Mouse (Mus musculus) heart, embryonic 13.5 days (tissue): ENCODE measurements around the gene Colca2. TPM values are rescaled to one million over a fixed set of nuclear protein-coding genes. Genes with fewer than 3 reads are reported as not detected.
A peak's percentile ranks its signal among the peaks of the same experiment; 100 is the strongest.

ENCODE experiments used
- ATAC-seq: fragments of 200-750 bp; cut with Nextera tagmentation; 2 replicates; pipeline ENCODE4 v1.8.0; 2017; ENCODE audit warnings: moderate TSS enrichment; ENCODE audit not compliant: insufficient number of reproducible peaks, low FRiP score, low TSS enrichment; ENCODE audit errors: extremely low read depth
- H3K27ac ChIP-seq: fragments of 300-500 bp; sonication (generic); replicated peaks from 2 replicates; pipeline ENCODE4 v1.5.1; 2015; ENCODE audit warnings: moderate library complexity, mild to moderate bottlenecking, inconsistent platforms
- H3K27me3 ChIP-seq: fragments of 300-500 bp; sonication (generic); replicated peaks from 2 replicates; pipeline ENCODE4 v1.6.1; 2015; ENCODE audit warnings: mild to moderate bottlenecking, inconsistent platforms
- H3K36me3 ChIP-seq: fragments of 300-500 bp; sonication (generic); 2 replicates; pipeline ENCODE4 v1.6.1; 2015; ENCODE audit warnings: mild to moderate bottlenecking, inconsistent platforms
- H3K4me1 ChIP-seq: fragments of 300-500 bp; sonication (generic); 2 replicates; pipeline ENCODE4 v1.6.1; 2015; ENCODE audit warnings: inconsistent platforms
- H3K4me2 ChIP-seq: fragments of 300-500 bp; sonication (generic); 2 replicates; pipeline ENCODE4 v1.6.1; 2015; ENCODE audit warnings: inconsistent platforms, mild to moderate bottlenecking, moderate library complexity
- H3K4me3 ChIP-seq: fragments of 300-500 bp; sonication (generic); 2 replicates; pipeline ENCODE4 v1.5.1; 2015; ENCODE audit warnings: moderate library complexity, mild to moderate bottlenecking, inconsistent platforms
- H3K9ac ChIP-seq: fragments of 300-500 bp; sonication (generic); 2 replicates; pipeline ENCODE4 v1.6.1; 2015; ENCODE audit warnings: inconsistent platforms, mild to moderate bottlenecking, moderate library complexity
- H3K9me3 ChIP-seq: fragments of 300-500 bp; sonication (generic); 2 replicates; pipeline ENCODE4 v1.6.1; 2016; ENCODE audit warnings: inconsistent platforms
- WGBS: fragments of 180-500 bp; shearing (Covaris S2); methylation state at CpG from one replicate; pipeline ENCODE4 v1.1.7; 2015; ENCODE audit warnings: mixed read lengths; 5-methylcytosine and 5-hydroxymethylcytosine counted together
- polyA plus RNA-seq: library from polyadenylated mRNA; unstranded; fragments of >200 nt; fragmentation: Nextera tagmentation; extraction: Ambion mirVana; gene quantifications from 2 replicates; pipeline ENCODE4 v1.2.1, GENCODE M21; 2015

The Colca2 gene
- polyA plus RNA-seq, 1 experiment from 2014 or later, result 3.4 TPM

DNA sequence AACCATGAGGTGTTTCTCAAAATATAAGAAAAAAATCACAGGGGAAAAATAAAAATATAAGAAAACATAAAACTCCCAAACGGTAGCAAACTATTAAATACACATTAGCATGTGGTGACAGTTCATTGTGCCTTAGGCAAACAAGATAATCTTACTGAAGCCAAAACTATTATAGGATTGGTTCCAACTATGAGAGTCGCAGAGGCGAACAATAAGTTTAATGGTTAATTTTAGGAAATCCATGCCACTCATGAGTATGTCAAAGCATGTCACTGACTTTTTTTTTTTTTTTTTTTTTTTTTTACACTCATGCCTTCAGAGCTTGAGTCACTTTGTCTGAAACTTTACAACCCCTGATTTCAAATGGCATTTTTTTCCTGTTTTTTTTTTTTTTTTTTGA is 28.0 kb upstream of the Colca2 start:
- no peak overlapping the region for H3K9ac ChIP-seq
- H3K4me2 ChIP-seq, result no peak overlapping the region
- H3K4me1 ChIP-seq, result no peaks in the 10 kb centered on the region
- WGBS, result 90% methylated on average over 3 of the region's 3 CpGs
- no peak for ATAC-seq
- no peak overlapping the region for H3K27ac ChIP-seq
- no peaks in the 10 kb centered on the region for H3K27me3 ChIP-seq
- no peak overlapping the region for H3K4me3 ChIP-seq
- H3K9me3 ChIP-seq, result no peaks in the 10 kb centered on the region
- no peaks in the 10 kb centered on the region for H3K36me3 ChIP-seq

DNA sequence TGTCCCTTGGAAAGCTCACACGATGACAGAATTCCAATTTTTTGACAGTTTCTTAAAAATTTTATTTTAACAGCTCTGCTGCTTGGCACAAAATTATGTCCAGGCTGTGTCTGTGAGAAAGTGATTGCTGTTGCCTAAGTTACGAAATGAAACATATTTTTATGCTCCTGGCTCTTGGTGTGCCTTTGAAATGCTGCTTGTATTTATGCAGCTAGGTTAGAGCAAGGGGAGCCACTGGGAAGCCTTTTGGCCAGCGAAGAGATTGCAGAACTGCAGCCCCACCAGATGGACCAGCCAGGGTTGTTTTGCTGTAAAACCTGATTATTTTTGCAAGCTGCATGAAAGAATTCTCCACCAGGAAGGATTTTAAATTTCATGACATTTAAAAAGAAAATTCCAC is 26.8 kb upstream of the Colca2 start:
- Histone ChIP-seq H3K9me3 (no peaks in the 10 kb centered on the region), H3K27me3 (no peaks in the 10 kb centered on the region), H3K27ac (no peak overlapping the region), H3K4me2 (no peak overlapping the region), H3K4me1 (no peaks in the 10 kb centered on the region), H3K4me3 (no peak overlapping the region), H3K9ac (no peak overlapping the region), H3K36me3 (no peaks in the 10 kb centered on the region)
- no peak for ATAC-seq
- WGBS, result 72% methylated on average over 3 of the region's 3 CpGs

DNA sequence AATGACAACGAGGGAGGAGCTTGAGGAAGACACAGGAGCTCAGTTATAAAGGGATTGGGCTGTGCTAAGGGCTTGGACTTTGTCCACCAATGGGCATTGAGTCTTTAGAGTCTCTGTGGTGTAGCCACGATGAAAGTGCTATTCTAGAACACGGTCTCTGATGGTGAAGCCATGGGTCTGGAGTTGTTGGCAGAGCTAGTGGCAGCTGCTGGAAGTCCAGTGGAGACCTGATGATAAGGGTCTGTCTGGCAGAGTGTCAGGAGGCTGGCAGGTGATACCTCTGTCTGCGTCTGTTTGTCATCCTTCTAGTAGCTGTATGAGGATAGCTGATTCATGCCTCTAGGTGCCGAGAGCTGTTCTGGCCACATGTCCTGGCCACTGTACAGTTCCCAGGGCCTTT is 25.6 kb upstream of the Colca2 start:
- Histone ChIP-seq H3K36me3 (no peaks in the 10 kb centered on the region), H3K27me3 (no peaks in the 10 kb centered on the region), H3K4me3 (no peak overlapping the region), H3K9me3 (no peaks in the 10 kb centered on the region), H3K27ac (no peak overlapping the region), H3K9ac (no peak overlapping the region), H3K4me2 (no peak overlapping the region), H3K4me1 (no peaks in the 10 kb centered on the region)
- no peak for ATAC-seq
- WGBS, result 51% methylated on average over 5 of the region's 5 CpGs

DNA sequence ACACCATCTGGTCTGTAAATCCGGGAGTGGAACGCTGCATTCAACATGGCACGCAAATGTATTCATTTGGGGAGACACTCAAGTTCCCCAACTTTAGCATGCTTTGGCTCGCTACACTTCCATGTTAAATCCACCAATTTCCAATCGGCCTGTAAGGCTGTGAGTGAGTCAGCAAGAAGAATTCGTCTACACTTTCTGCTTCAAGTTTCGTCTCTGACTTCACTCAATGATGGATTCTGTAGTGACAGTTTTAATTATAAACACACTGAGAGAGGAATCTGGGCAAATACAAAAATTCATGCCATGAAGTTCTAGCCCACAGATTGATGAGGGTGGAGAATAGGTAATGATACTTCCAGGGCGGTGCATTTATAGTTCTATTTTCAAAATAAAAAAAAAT is 15.2 kb upstream of the Colca2 start:
- H3K27ac ChIP-seq, result no peak overlapping the region
- H3K9me3 ChIP-seq, result no peaks in the 10 kb centered on the region
- 0 out of 2 replicates have a peak, but pooled peaks cover 3% of the 10 kb centered on the region for H3K4me1 ChIP-seq
- no peak for ATAC-seq
- no peak overlapping the region for H3K4me2 ChIP-seq
- no peaks in the 10 kb centered on the region for H3K27me3 ChIP-seq
- no peak overlapping the region for H3K4me3 ChIP-seq
- H3K36me3 ChIP-seq, result no peaks in the 10 kb centered on the region
- WGBS, result 71% methylated on average over 8 of the region's 8 CpGs
- H3K9ac ChIP-seq, result no peak overlapping the region

GRCm38 (mm10) chr9:51292674-51293073 is 14.3 kb upstream of the Colca2 start:
- no peaks in the 10 kb centered on the region for H3K36me3 ChIP-seq
- 0 out of 2 replicates have a peak, but pooled peaks cover 3% of the 10 kb centered on the region for H3K4me1 ChIP-seq
- no peaks in the 10 kb centered on the region for H3K9me3 ChIP-seq
- no peak for ATAC-seq
- H3K4me2 ChIP-seq, result no peak overlapping the region
- WGBS, result 29% methylated on average over 4 of the region's 4 CpGs
- no peak overlapping the region for H3K4me3 ChIP-seq
- no peaks in the 10 kb centered on the region for H3K27me3 ChIP-seq
- no peak overlapping the region for H3K9ac ChIP-seq
- H3K27ac ChIP-seq, result no peak overlapping the region

DNA sequence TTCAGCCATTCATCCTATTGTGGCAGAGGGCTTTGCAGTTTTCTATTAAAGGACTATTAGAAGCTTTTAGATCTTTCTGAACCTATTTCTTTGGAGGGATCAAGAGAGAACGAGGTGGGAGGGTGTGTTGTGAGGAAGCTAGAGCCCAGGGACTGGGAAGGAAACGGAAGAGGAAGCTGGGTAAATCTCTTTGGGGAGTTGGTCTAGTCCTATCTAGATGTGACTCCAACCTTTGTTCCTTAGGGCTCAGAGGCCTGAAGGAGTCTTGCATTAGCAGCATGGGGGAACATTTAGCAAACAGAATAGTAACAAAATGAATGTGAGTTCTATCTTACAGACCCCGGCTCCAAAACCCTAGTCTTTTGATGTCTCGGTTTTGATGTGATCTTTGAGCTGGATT is 12.6 kb upstream of the Colca2 start:
- no peak for ATAC-seq
- H3K9me3 ChIP-seq, result no peaks in the 10 kb centered on the region
- H3K4me2 ChIP-seq, result no peak overlapping the region
- H3K36me3 ChIP-seq, result no peaks in the 10 kb centered on the region
- WGBS, result 59% methylated on average over 4 of the region's 4 CpGs
- no peak overlapping the region for H3K4me3 ChIP-seq
- no peaks in the 10 kb centered on the region for H3K27me3 ChIP-seq
- no peak overlapping the region for H3K9ac ChIP-seq
- H3K4me1 ChIP-seq, result no peaks in the 10 kb centered on the region
- no peak overlapping the region for H3K27ac ChIP-seq

- Histone ChIP-seq H3K27ac (no peak overlapping the region), H3K4me3 (no peak overlapping the region), H3K9me3 (no peaks in the 10 kb centered on the region), H3K36me3 (no peaks in the 10 kb centered on the region), H3K4me1 (no peaks in the 10 kb centered on the region), H3K9ac (no peak overlapping the region), H3K27me3 (no peaks in the 10 kb centered on the region; the same call in 1 of the 2 replicates), H3K4me2 (no peak overlapping the region)
- no peak for ATAC-seq
- 36% methylated on average over 2 of the region's 2 CpGs for WGBS
Observed at GRCm38 (mm10) chr9:51286079-51286478, 7.7 kb upstream of the Colca2 start.

GRCm38 (mm10) chr9:51277834-51278498 is 403 bp downstream of the Colca2 start:
- H3K36me3 ChIP-seq, result no peaks in the 10 kb centered on the region
- H3K27ac ChIP-seq, result peak overlapping the region; percentile 73
- 0 out of 2 replicates have a peak, but pooled peaks have one; percentile 6 for ATAC-seq
- H3K27me3 ChIP-seq, result peaks cover 9% of the 10 kb centered on the region
- H3K4me2 ChIP-seq, result peak overlapping the region; percentile 85
- peak overlapping the region; percentile 71 for H3K4me3 ChIP-seq
- peak overlapping the region; percentile 87 for H3K9ac ChIP-seq
- no peaks in the 10 kb centered on the region for H3K9me3 ChIP-seq
- peaks cover 19% of the 10 kb centered on the region for H3K4me1 ChIP-seq
- 15% methylated on average over 13 of the region's 13 CpGs for WGBS

DNA sequence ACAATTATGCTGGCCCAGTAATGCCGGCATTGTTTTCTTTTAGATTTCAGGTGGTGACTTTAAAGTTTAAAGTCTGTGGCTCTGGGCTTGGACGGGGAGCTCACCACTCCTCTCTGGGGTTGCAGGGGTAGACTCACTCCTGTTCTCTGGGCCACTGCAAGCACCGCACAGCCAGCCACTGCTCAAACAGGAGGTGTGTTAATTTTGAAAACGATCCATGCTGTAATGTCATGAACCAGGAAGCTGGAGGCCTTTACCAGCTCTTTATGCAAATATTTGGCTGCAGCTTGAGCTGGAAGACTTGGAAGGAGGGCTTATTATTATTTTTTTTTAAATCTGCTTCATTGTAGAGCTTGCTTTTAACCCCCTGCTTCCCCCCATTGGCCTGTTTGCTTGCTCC is 3.7 kb downstream of the Colca2 start:
- Histone ChIP-seq H3K4me2 (no peak overlapping the region), H3K27ac (no peak overlapping the region), H3K27me3 (0 out of 2 replicates have a peak, but pooled peaks cover 3% of the 10 kb centered on the region), H3K36me3 (0 out of 2 replicates have a peak, but pooled peaks cover 5% of the 10 kb centered on the region), H3K4me1 (peaks cover 19% of the 10 kb centered on the region), H3K9ac (no peak overlapping the region), H3K9me3 (no peaks in the 10 kb centered on the region), H3K4me3 (no peak overlapping the region)
- WGBS, result 30% methylated on average over 4 of the region's 4 CpGs
- ATAC-seq, result no peak

DNA sequence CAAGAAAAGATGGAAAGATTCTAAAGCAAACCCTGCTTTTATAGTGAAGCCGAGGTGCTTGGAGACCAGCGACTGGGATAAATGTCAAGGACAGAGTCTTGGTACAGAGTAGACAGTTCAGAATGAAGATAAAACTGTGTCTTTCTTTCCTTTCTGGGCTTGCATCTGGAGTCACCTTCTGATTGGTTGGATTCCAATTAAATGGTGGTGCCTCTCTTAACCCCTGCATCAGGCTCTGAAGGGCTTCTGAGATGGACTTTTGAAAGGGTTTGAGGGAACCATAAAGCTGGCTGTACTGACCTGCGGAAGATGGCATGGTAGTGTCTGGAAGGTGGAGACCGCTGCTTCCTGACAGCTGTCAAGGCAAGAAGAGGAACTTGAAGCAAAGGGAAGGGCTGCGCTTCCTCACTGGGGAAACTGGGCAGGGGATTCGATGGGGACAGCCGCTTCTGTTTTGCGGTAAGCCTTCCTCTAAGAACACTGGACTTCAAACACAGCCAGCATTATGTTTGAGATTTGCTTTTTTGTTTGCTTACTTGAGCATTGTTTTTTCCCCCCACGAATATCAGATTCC is 4.7 kb downstream of the Colca2 start:
- Histone ChIP-seq H3K27ac (no peak overlapping the region), H3K4me3 (no peak overlapping the region), H3K9me3 (no peaks in the 10 kb centered on the region), H3K4me2 (no peak overlapping the region), H3K27me3 (no peaks in the 10 kb centered on the region), H3K9ac (no peak overlapping the region), H3K36me3 (0 out of 2 replicates have a peak, but pooled peaks cover 5% of the 10 kb centered on the region), H3K4me1 (peaks cover 15% of the 10 kb centered on the region)
- ATAC-seq, result no peak
- WGBS, result 62% methylated on average over 9 of the region's 9 CpGs

DNA sequence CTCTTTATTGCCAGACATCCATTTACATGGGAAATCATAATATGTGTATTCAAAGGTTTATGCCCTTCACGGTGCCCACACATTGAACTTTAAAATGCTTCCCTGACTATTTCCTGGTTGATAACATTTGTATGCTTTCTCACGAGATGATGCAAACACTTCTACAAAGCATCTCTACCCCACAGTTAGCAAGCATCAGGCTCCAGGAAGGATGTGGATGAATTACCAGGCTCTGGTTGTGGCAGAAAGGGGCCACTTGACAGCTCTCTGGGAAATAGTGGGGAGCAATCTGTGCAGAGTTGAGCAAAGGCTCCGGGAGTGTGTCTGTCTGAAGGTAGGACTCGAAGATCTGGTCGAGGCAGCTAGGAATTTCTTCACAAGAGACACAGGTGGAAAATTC is 6.3 kb downstream of the Colca2 start:
- Histone ChIP-seq H3K9me3 (no peaks in the 10 kb centered on the region), H3K4me1 (peaks cover 6% of the 10 kb centered on the region), H3K27me3 (no peaks in the 10 kb centered on the region), H3K4me2 (no peak overlapping the region), H3K27ac (no peak overlapping the region), H3K4me3 (no peak overlapping the region), H3K36me3 (0 out of 2 replicates have a peak, but pooled peaks cover 5% of the 10 kb centered on the region), H3K9ac (no peak overlapping the region)
- ATAC-seq, result no peak
- 65% methylated on average over 5 of the region's 5 CpGs for WGBS

GRCm38 (mm10) chr9:51271073-51271472 is 7.3 kb downstream of the Colca2 start:
- 75% methylated on average over 8 of the region's 8 CpGs for WGBS
- H3K9me3 ChIP-seq, result no peaks in the 10 kb centered on the region
- no peak for ATAC-seq

More at GRCm38 (mm10) chr9:51271073-51271472, 7.3 kb downstream of the Colca2 start:
- Histone ChIP-seq H3K4me3 (no peak overlapping the region), H3K27me3 (no peaks in the 10 kb centered on the region), H3K4me1 (peaks cover 6% of the 10 kb centered on the region), H3K27ac (no peak overlapping the region), H3K36me3 (0 out of 2 replicates have a peak, but pooled peaks cover 5% of the 10 kb centered on the region), H3K9ac (no peak overlapping the region), H3K4me2 (no peak overlapping the region)
